Mouse (Mus musculus) stomach, postnatal 0 days (tissue): ENCODE data around the gene Aldh16a1.

Source experiments
- CTCF ChIP-seq: IDR thresholded peaks from 2 replicates; pipeline ENCODE4 v1.5.1; 2016; ENCODE audit warnings: antibody characterized with exemption, low read depth, mild to moderate bottlenecking, moderate library complexity
- EP300 ChIP-seq: optimal IDR thresholded peaks from 2 replicates; pipeline ENCODE3; 2016; ENCODE audit warnings: antibody characterized with exemption

- no peak for TF ChIP-seq CTCF
- no peak for TF ChIP-seq EP300
Measured at GRCm38 (mm10) chr7:45155590-45155989, 1.2 kb upstream of the Aldh16a1 start.
